Mouse (Mus musculus) frontal cortex, postnatal 36 days (tissue): ENCODE measurements around the gene Eml1.

Experiments
- DNase-seq, 2 experiments: peaks; one replicate each; pipeline ENCODE4 v3.0.0; 2022; ENCODE audit warnings: low spot score in 2 of 2

The Eml1 gene

GRCm38 (mm10) chr12:108370596-108371428, at the start of gene Eml1:
Eml1 (plus strand) TSS chr12:108370957.
- DNase-seq = no peak

GRCm38 (mm10) chr12:108326401-108326800, 44.4 kb upstream of the Eml1 start:
- peak in 1 of 2 experiments; percentile 55 for DNase-seq

GRCm38 (mm10) chr12:108327889-108328491, 42.8 kb upstream of the Eml1 start:
- peak; percentile 81 to 91 for DNase-seq

- peak; percentile 85 for DNase-seq
Observed at GRCm38 (mm10) chr12:108333056-108333455, 37.7 kb upstream of the Eml1 start.

GRCm38 (mm10) chr12:108333481-108333882, 37.3 kb upstream of the Eml1 start:
- DNase-seq = no peak

- DNase-seq = peak; percentile 100
Observed at GRCm38 (mm10) chr12:108333895-108334445, 36.8 kb upstream of the Eml1 start, which contains the start of gene Cyp46a1. Cyp46a1 (plus strand) TSS chr12:108334381.

GRCm38 (mm10) chr12:108334529-108334928, 36.2 kb upstream of the Eml1 start:
- peak; percentile 38 for DNase-seq

- peak; percentile 32 to 49 for DNase-seq
Observed at GRCm38 (mm10) chr12:108338572-108339190, 32.1 kb upstream of the Eml1 start.

- DNase-seq = no peak
Observed at GRCm38 (mm10) chr12:108348151-108348550, 22.6 kb upstream of the Eml1 start.

- no peak for DNase-seq
Observed at GRCm38 (mm10) chr12:108349026-108349425, 21.7 kb upstream of the Eml1 start.

- DNase-seq = no peak
Observed at GRCm38 (mm10) chr12:108350931-108351330, 19.8 kb upstream of the Eml1 start.

GRCm38 (mm10) chr12:108352371-108353136, 18.2 kb upstream of the Eml1 start:
- DNase-seq = no peak

- no peak for DNase-seq
Observed at GRCm38 (mm10) chr12:108354284-108354683, 16.5 kb upstream of the Eml1 start.

- DNase-seq = no peak
Observed at GRCm38 (mm10) chr12:108355271-108355670, 15.5 kb upstream of the Eml1 start.

GRCm38 (mm10) chr12:108355986-108356385, 14.8 kb upstream of the Eml1 start:
- DNase-seq = no peak

- peak; percentile 84 to 89 for DNase-seq
Observed at GRCm38 (mm10) chr12:108363796-108364195, 7.0 kb upstream of the Eml1 start.

- no peak for DNase-seq
Observed at GRCm38 (mm10) chr12:108365340-108365739, 5.4 kb upstream of the Eml1 start.

GRCm38 (mm10) chr12:108365868-108366267, 4.9 kb upstream of the Eml1 start:
- DNase-seq = no peak

- no peak for DNase-seq
Observed at GRCm38 (mm10) chr12:108367909-108368308, 2.8 kb upstream of the Eml1 start.

- DNase-seq = no peak
Observed at GRCm38 (mm10) chr12:108368921-108369320, 1.8 kb upstream of the Eml1 start.

- DNase-seq = no peak
Observed at GRCm38 (mm10) chr12:108371429-108371765, 640 bp downstream of the Eml1 start.

- no peak for DNase-seq
Observed at GRCm38 (mm10) chr12:108372241-108372640, 1.5 kb downstream of the Eml1 start.
